Mouse (Mus musculus) liver, postnatal 0 days (tissue): ENCODE measurements around the gene Spg7. TPM values are rescaled to one million over a fixed set of nuclear protein-coding genes. Genes with fewer than 3 reads are reported as not detected.
"Not testable (repeated sequence)": the region's sequence is repeated elsewhere in the genome, so short reads cannot be mapped to it uniquely, and the experiment has no call there.

Experiments used
- ATAC-seq: fragments of 200-750 bp; cut with Nextera tagmentation; 2 replicates; pipeline ENCODE4 v1.8.0; 2017; ENCODE audit warnings: mild to moderate bottlenecking, moderate library complexity
- DNase-seq: peaks from one replicate; pipeline ENCODE4 v3.0.0-alpha.2; 2016
- H3K27ac ChIP-seq: fragments of 300-500 bp; sonication (generic); 2 replicates; pipeline ENCODE4 v1.5.1; 2014; ENCODE audit warnings: antibody characterized with exemption, moderate library complexity, mild to moderate bottlenecking, low read depth
- H3K27me3 ChIP-seq: fragments of 300-500 bp; sonication (generic); 2 replicates; pipeline ENCODE4 v1.6.1; 2014; ENCODE audit warnings: low read length, control low read depth, mixed read lengths; ENCODE audit not compliant: insufficient read depth
- H3K36me3 ChIP-seq: fragments of 300-500 bp; sonication (generic); replicated peaks from 2 replicates; pipeline ENCODE4 v1.6.1; 2014; ENCODE audit warnings: mild to moderate bottlenecking, control low read depth, low read length, moderate library complexity, mixed read lengths; ENCODE audit not compliant: insufficient read depth
- H3K4me1 ChIP-seq: fragments of 300-500 bp; sonication (generic); 2 replicates; pipeline ENCODE4 v1.6.1; 2014; ENCODE audit warnings: antibody characterized with exemption, mild to moderate bottlenecking, control low read depth; ENCODE audit not compliant: insufficient read depth
- H3K4me2 ChIP-seq: fragments of 300-500 bp; sonication (generic); 2 replicates; pipeline ENCODE4 v1.6.1; 2014; ENCODE audit warnings: low read depth, mild to moderate bottlenecking, low read length, moderate library complexity, mixed read lengths
- H3K4me3 ChIP-seq: fragments of 300-500 bp; sonication (generic); 2 replicates; pipeline ENCODE4 v1.5.1; 2014; ENCODE audit warnings: low read depth, low read length
- H3K9ac ChIP-seq: fragments of 300-500 bp; sonication (generic); replicated peaks from 2 replicates; pipeline ENCODE4 v1.6.1; 2014; ENCODE audit warnings: mild to moderate bottlenecking, moderate library complexity
- H3K9me3 ChIP-seq: fragments of 300-500 bp; sonication (generic); 2 replicates; pipeline ENCODE4 v1.6.1; 2016; ENCODE audit warnings: mild to moderate bottlenecking, control low read depth, low read length, mixed read lengths
- CTCF ChIP-seq: sonication (generic); IDR thresholded peaks from 2 replicates; pipeline ENCODE4 v1.5.1; 2016; ENCODE audit warnings: antibody characterized with exemption, low read depth
- EP300 ChIP-seq: IDR thresholded peaks from 2 replicates; pipeline ENCODE4 v1.6.1; 2016; ENCODE audit warnings: antibody characterized with exemption, low read depth, mild to moderate bottlenecking
- WGBS: fragments of 180-500 bp; shearing (Covaris S2); extraction: QIAGEN DNeasy Blood & Tissue Kit; methylation state at CpG from one replicate; pipeline ENCODE4 v1.1.7; 2014; ENCODE audit not compliant: insufficient replicate concordance; 5-methylcytosine and 5-hydroxymethylcytosine counted together
- polyA plus RNA-seq: library from polyadenylated mRNA; unstranded; fragments of >200 nt; fragmentation: Nextera tagmentation; extraction: Ambion mirVana; gene quantifications from 2 replicates; pipeline ENCODE4 v1.2.1, GENCODE M21; 2015

Gene Spg7
- polyA plus RNA-seq, 1 experiment from 2014 or later, result 18.3 TPM

DNA sequence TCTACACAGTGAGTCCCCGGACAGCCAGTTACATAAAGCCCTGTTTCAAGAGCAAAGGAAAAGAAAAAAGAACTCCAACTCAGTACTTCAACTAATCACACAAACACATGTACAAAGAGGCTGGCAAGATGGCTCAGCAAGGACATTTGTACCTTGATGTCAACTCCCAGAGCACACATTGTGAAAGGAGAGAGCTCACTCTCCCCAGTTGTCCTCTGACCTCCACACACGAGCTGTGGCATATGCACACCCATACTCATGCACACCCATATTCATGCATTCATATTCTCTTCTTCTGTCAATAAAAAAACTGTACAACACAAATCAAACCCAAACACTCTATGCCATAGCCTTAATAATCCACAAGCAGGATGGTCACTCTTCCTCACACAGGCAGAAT is 41.9 kb upstream of the Spg7 start:
- 0 out of 2 replicates have a peak, but pooled peaks cover 5% of the 10 kb centered on the region for H3K36me3 ChIP-seq
- ATAC-seq (peak; percentile 81), DNase-seq (no peak)
- peak overlapping the region; percentile 69 for H3K27ac ChIP-seq
- no peak overlapping the region for H3K4me3 ChIP-seq
- no peaks in the 10 kb centered on the region for H3K9me3 ChIP-seq
- H3K9ac ChIP-seq, result no peak overlapping the region
- no peak overlapping the region for H3K4me2 ChIP-seq
- no peaks in the 10 kb centered on the region for H3K27me3 ChIP-seq
- WGBS, result 49% methylated on average over 2 of the region's 2 CpGs
- TF ChIP-seq EP300, result no peak
- no peak for TF ChIP-seq CTCF
- H3K4me1 ChIP-seq, result peaks cover 61% of the 10 kb centered on the region

DNA sequence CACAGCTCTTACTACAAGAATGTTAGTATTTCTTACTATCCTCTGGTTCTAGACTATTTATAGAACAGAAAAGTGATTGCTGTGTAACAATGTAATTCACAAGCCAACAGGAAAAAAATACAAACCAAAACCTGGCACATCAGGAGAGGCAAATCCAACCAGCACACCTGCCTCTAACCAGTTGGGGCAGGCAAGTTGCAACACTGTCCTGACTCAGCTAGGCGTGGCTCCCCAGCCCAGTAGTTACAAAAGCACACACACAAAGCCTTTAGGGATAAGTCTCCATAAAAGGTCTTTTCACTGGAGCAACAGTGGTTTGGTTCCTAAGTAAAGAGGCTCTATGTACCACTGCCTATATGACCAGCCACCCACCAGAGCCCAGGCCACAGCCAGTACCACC is 41.5 kb upstream of the Spg7 start:
- ATAC-seq (peak; percentile 85), DNase-seq (peak; percentile 54)
- no peak overlapping the region for H3K9ac ChIP-seq
- peak overlapping the region; percentile 69 for H3K27ac ChIP-seq
- peaks cover 61% of the 10 kb centered on the region for H3K4me1 ChIP-seq
- H3K4me3 ChIP-seq, result no peak overlapping the region
- no peak for TF ChIP-seq CTCF
- TF ChIP-seq EP300, result no peak
- H3K36me3 ChIP-seq, result 0 out of 2 replicates have a peak, but pooled peaks cover 3% of the 10 kb centered on the region
- no peak overlapping the region for H3K4me2 ChIP-seq
- no peaks in the 10 kb centered on the region for H3K9me3 ChIP-seq
- 50% methylated on average over 1 of the region's 1 CpGs for WGBS
- no peaks in the 10 kb centered on the region for H3K27me3 ChIP-seq

DNA sequence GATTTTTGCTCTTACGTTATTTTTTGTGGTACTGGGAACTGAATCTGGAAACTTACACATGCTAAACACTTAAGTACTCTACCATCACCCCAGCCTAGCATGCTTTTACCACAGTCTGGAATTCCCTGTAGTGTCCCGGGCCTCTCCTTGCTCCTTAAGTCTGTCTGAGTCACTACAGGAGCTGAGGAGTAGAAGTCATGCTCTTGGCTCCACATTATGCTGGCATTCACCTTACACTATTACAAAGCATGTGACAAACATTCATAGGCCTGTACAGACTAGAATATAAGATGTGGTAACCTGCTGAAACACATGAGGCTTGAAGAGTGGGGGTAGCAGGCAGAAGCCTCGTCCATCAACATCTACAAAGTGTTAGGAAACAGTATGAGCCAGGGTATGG is 40.0 kb upstream of the Spg7 start:
- H3K27ac ChIP-seq, result 0 out of 2 replicates have a peak overlapping the region, but pooled peaks have one; percentile 24
- H3K36me3 ChIP-seq, result no peaks in the 10 kb centered on the region
- no peak overlapping the region for H3K4me3 ChIP-seq
- H3K27me3 ChIP-seq, result no peaks in the 10 kb centered on the region
- H3K9me3 ChIP-seq, result no peaks in the 10 kb centered on the region
- H3K4me2 ChIP-seq, result no peak overlapping the region
- H3K4me1 ChIP-seq, result peaks cover 55% of the 10 kb centered on the region
- no peak for DNase-seq
- no peak for ATAC-seq
- 71% methylated on average over 3 of the region's 3 CpGs for WGBS
- no peak overlapping the region for H3K9ac ChIP-seq
- no peak for TF ChIP-seq EP300
- no peak for TF ChIP-seq CTCF

DNA sequence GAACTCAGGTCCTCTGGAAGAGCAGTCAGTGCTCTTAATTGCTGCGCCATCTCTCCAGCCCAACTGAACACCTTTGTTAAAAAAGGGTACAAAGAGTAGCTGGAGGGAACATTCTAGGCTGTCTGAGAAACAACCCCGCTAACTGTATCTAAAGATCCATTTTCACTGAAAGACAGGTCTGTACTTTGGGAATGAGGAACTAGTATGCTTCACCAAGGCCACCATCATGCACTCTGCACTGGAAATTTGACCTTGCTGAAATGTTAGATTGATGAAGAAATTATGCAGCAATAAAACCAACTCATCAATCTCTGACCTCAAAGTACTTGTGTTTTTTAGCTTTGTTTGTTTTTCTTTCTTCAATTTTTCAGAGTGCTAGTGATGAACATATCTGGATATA is 38.5 kb upstream of the Spg7 start:
- no peaks in the 10 kb centered on the region for H3K9me3 ChIP-seq
- no peak overlapping the region for H3K4me3 ChIP-seq
- no peaks in the 10 kb centered on the region for H3K27me3 ChIP-seq
- DNase-seq (no peak), ATAC-seq (no peak)
- no peak overlapping the region for H3K27ac ChIP-seq
- H3K9ac ChIP-seq, result no peak overlapping the region
- TF ChIP-seq EP300 (no peak), CTCF (no peak)
- 92% methylated on average over 2 of the region's 2 CpGs for WGBS
- H3K4me1 ChIP-seq, result peaks cover 40% of the 10 kb centered on the region
- H3K36me3 ChIP-seq, result no peaks in the 10 kb centered on the region
- H3K4me2 ChIP-seq, result no peak overlapping the region

DNA sequence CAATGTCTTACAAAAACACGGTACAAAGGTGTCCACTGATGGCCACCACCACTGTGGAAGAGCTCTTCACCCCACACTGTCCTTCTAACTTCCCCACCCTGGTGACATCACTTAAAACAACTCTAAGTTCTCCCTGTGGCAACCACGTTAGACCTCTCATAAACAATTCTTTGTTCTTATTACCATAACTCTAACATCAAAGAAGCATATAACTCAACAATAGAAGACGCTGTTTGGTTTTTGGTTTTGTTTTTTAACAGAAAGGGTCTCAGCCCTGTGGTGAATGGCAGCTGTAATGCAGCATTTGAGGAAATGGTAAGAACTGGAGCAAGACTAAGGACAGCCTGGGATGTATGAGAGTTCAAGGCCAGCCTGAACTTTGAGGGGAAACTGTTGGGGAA is 36.8 kb upstream of the Spg7 start:
- Histone ChIP-seq H3K4me3 (no peak overlapping the region), H3K4me1 (peaks cover 30% of the 10 kb centered on the region), H3K4me2 (no peak overlapping the region), H3K27ac (peak overlapping the region; percentile 51; the same call in 1 of the 2 replicates), H3K27me3 (no peaks in the 10 kb centered on the region), H3K36me3 (no peaks in the 10 kb centered on the region), H3K9me3 (no peaks in the 10 kb centered on the region), H3K9ac (no peak overlapping the region)
- WGBS, result 66% methylated on average over 3 of the region's 3 CpGs
- no peak for TF ChIP-seq EP300
- TF ChIP-seq CTCF, result no peak
- no peak for DNase-seq
- no peak for ATAC-seq

DNA sequence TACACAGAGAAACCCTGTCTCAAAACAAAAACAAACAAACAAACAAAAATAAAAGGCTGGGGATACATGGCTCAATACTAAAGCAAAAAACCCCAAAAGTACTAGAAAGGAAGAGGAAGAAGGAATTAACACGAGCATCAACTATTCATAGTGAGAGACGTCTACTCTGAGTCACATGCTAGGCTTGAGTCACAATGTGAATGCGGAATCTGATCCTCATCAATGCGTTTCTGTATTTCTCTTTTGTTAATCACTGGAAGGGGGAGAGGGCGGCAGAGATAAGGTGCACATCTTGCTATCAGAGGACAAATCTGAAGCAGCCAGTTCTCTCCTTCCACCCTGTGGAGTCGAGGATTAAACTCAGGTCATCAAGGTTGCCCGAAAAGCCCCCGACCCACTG is 35.0 kb upstream of the Spg7 start:
- peaks cover 34% of the 10 kb centered on the region for H3K4me1 ChIP-seq
- TF ChIP-seq EP300, result no peak
- TF ChIP-seq CTCF, result no peak
- H3K4me2 ChIP-seq, result no peak overlapping the region
- H3K9ac ChIP-seq, result no peak overlapping the region
- no peak overlapping the region for H3K4me3 ChIP-seq
- H3K27me3 ChIP-seq, result no peaks in the 10 kb centered on the region
- no peak for DNase-seq
- 73% methylated on average over 8 of the region's 8 CpGs for WGBS
- ATAC-seq, result no peak
- no peak overlapping the region for H3K27ac ChIP-seq
- no peaks in the 10 kb centered on the region for H3K36me3 ChIP-seq
- H3K9me3 ChIP-seq, result no peaks in the 10 kb centered on the region

DNA sequence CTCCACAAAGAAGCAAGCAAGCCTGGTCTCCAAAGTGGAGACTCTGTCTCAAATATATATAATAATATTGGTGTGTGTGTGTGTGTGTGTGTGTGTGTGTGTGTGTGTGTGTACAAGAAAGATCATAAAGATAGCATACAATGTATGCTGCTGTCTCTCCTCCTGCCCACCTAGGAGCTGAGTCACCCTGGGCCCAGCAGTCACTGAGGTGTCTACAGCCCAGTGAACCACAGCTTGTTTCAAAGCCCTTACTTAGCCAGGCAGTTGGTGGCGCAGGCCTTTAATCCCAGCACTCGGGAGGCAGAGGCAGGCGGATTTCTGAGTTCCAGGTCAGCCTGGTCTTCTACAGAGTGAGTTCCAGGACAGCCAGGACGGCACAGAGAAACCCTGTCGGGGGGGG is 32.7 kb upstream of the Spg7 start:
- not testable (repeated sequence) for H3K9ac ChIP-seq, H3K4me3 ChIP-seq, H3K4me2 ChIP-seq, H3K27ac ChIP-seq, H3K36me3 ChIP-seq, H3K27me3 ChIP-seq, DNase-seq, ATAC-seq, H3K9me3 ChIP-seq
- H3K4me1 ChIP-seq, result peaks cover 46% of the 10 kb centered on the region
- WGBS, result 48% methylated on average over 5 of the region's 5 CpGs
